Mouse (Mus musculus): ENCODE data around the gene 1700017B05Rik. TPM values are rescaled to one million over a fixed set of nuclear protein-coding genes. Genes with fewer than 3 reads are reported as not detected.

Gene 1700017B05Rik
- total and polyA plus RNA-seq, 3 experiments, result 20.1 to 169 (median 99.3) TPM

DNA sequence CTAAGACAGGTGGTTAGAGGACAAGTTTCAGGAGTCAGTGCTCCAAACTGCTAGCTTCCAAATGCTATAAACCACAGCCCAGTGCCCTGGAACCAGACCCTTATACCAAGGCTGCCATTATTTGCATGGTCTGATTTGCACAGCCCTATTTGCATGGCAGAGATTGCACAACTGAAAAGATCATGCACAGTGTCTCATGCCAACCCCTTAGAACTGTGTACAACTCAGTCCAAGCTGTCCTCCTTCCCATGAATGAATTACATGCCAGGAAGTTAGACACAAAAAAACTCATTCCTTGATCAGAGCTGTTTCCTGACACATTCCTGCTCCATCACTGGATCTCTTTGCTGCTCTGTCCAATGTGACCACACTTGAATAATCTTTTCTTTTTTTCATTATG is 39.1 kb downstream of the 1700017B05Rik start:
- H3K9me3 ChIP-seq (replicated peaks), result peaks cover 6% of the 10 kb centered on the region
- no peak overlapping the region for H3K4me3 ChIP-seq (ENCODE audit: low read depth, low read length)
- TF ChIP-seq POLR2AphosphoS5 (IDR thresholded peaks at IDR 0.05; ENCODE audit: insufficient replicate concordance, low read depth, low read length) (no peak), CTCF (IDR thresholded peaks at IDR 0.05; ENCODE audit: low read depth, low read length) (no peak), GATA1 (IDR thresholded peaks at IDR 0.05; ENCODE audit: borderline replicate concordance, low read length) (no peak), TAL1 (conservative IDR thresholded peaks at IDR 0.05; ENCODE audit: low read depth, low read length) (no peak), GATA2 (IDR thresholded peaks at IDR 0.05; ENCODE audit: borderline replicate concordance, low read depth, low read length) (no peak)
- no peaks in the 10 kb centered on the region for H3K36me3 ChIP-seq (replicated peaks)
- H3K27me3 ChIP-seq (ENCODE audit: insufficient read depth, low read length), result no peaks in the 10 kb centered on the region
- DNase-seq (ENCODE audit: low spot score), result no peak
- H3K4me1 ChIP-seq (ENCODE audit: insufficient read depth, low read depth, low read length), result peaks cover 41% of the 10 kb centered on the region
- no peak for ATAC-seq (ENCODE audit: extremely low read depth, insufficient number of reproducible peaks, low FRiP score, poor library complexity, severe bottlenecking)

- DNase-seq (ENCODE audit: low spot score) (peak; percentile 27), ATAC-seq (ENCODE audit: extremely low read depth, insufficient number of reproducible peaks, low FRiP score, poor library complexity, severe bottlenecking) (no peak)
Observed at GRCm38 (mm10) chr9:57220356-57220755, 42.1 kb downstream of the 1700017B05Rik start.

DNA sequence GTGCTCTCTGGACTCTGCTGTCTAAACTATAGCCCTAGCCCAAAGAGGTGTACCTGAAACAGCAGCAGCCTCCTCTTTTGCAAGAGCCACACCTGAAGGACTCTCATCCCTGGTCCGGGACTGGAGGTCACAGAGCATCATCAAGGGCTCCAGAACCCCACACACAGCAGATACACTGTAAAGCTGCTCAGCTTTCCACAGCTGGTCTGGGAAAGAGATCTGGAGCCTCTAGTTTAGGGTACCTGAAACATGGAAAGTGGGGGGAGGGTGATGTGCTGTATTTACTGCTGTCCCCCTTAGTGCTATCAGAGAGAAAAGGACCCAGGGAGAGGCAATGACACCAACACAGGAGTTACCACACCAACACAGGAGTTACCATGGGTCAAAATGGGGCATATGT is 42.9 kb downstream of the 1700017B05Rik start:
- DNase-seq (ENCODE audit: low spot score) (no peak), ATAC-seq (ENCODE audit: extremely low read depth, insufficient number of reproducible peaks, low FRiP score, poor library complexity, severe bottlenecking) (no peak)
- H3K4me1 ChIP-seq (ENCODE audit: insufficient read depth, low read depth, low read length), result peaks cover 31% of the 10 kb centered on the region
- H3K9me3 ChIP-seq (replicated peaks), result peaks cover 6% of the 10 kb centered on the region
- H3K4me3 ChIP-seq (ENCODE audit: low read depth, low read length), result no peak overlapping the region
- no peaks in the 10 kb centered on the region for H3K36me3 ChIP-seq (replicated peaks)
- H3K27me3 ChIP-seq (ENCODE audit: insufficient read depth, low read length), result no peaks in the 10 kb centered on the region
- TF ChIP-seq GATA1 (IDR thresholded peaks at IDR 0.05; ENCODE audit: borderline replicate concordance, low read length) (no peak), CTCF (IDR thresholded peaks at IDR 0.05; ENCODE audit: low read depth, low read length) (no peak), TAL1 (conservative IDR thresholded peaks at IDR 0.05; ENCODE audit: low read depth, low read length) (no peak)

More at GRCm38 (mm10) chr9:57220356-57220755, 42.1 kb downstream of the 1700017B05Rik start:
- no peaks in the 10 kb centered on the region for H3K27me3 ChIP-seq (ENCODE audit: insufficient read depth, low read length)
- H3K4me3 ChIP-seq (ENCODE audit: low read depth, low read length), result no peak overlapping the region
- TF ChIP-seq CTCF (IDR thresholded peaks at IDR 0.05; ENCODE audit: low read depth, low read length) (peak; percentile 46), POLR2AphosphoS5 (IDR thresholded peaks at IDR 0.05; ENCODE audit: insufficient replicate concordance, low read depth, low read length) (no peak)
- H3K36me3 ChIP-seq (replicated peaks), result no peaks in the 10 kb centered on the region
- H3K9me3 ChIP-seq (replicated peaks), result peaks cover 6% of the 10 kb centered on the region
- peaks cover 34% of the 10 kb centered on the region for H3K4me1 ChIP-seq (ENCODE audit: insufficient read depth, low read depth, low read length)

DNA sequence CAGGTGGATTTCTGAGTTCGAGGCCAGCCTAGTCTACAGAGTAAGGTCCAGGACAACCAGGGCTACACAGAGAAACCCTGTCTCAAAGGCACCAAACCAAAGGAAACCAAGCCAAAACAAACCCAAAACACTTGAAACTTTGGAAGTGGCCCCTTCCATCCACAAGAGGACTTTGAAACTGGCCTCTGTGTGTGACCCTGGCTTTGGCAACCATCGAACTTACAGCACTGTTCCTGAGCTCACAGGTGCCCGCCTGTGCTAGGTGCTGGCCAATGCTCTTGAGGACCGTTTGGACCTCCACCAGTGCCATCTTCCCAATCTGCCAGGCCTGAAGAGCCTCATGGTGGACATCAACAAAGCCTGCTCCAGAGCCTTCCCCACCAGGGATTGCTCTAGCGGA is 43.6 kb downstream of the 1700017B05Rik start:
- no peaks in the 10 kb centered on the region for H3K27me3 ChIP-seq (ENCODE audit: insufficient read depth, low read length)
- peaks cover 6% of the 10 kb centered on the region for H3K9me3 ChIP-seq (replicated peaks)
- ATAC-seq (ENCODE audit: extremely low read depth, insufficient number of reproducible peaks, low FRiP score, poor library complexity, severe bottlenecking) (no peak), DNase-seq (ENCODE audit: low spot score) (no peak)
- H3K4me1 ChIP-seq (ENCODE audit: insufficient read depth, low read depth, low read length), result peaks cover 35% of the 10 kb centered on the region
- H3K36me3 ChIP-seq (replicated peaks), result no peaks in the 10 kb centered on the region
- TF ChIP-seq GATA2 (IDR thresholded peaks at IDR 0.05; ENCODE audit: borderline replicate concordance, low read depth, low read length), result no peak
- no peak for TF ChIP-seq CTCF (IDR thresholded peaks at IDR 0.05; ENCODE audit: low read depth, low read length)
- no peak for TF ChIP-seq GATA1 (IDR thresholded peaks at IDR 0.05; ENCODE audit: borderline replicate concordance, low read length)
- TF ChIP-seq TAL1 (conservative IDR thresholded peaks at IDR 0.05; ENCODE audit: low read depth, low read length), result no peak
- TF ChIP-seq POLR2AphosphoS5 (IDR thresholded peaks at IDR 0.05; ENCODE audit: insufficient replicate concordance, low read depth, low read length), result no peak
- H3K4me3 ChIP-seq (ENCODE audit: low read depth, low read length), result no peak overlapping the region

DNA sequence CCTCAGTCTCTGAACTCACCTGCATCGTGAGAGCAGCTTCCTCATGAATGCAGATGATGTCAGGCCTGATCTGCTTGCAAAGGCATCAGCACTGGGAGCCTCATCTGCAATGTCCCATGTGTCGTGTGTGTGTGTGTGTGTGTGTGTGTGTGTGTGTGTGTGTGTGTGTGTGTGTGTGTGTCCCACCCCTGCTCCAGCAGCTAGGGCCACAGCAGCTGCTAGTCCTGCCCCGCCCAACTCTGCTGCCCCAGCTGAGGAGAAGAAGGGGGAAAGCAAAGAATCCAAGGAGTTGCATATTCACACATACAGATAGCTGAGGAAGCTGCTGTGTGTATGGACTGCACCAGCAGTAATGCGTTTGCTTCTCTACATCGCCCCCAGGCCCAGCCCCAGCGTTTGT is 45.2 kb downstream of the 1700017B05Rik start:
- ATAC-seq (ENCODE audit: extremely low read depth, insufficient number of reproducible peaks, low FRiP score, poor library complexity, severe bottlenecking) (no peak), DNase-seq (ENCODE audit: low spot score) (no peak)
- Histone ChIP-seq H3K27me3 (ENCODE audit: insufficient read depth, low read length) (no peaks in the 10 kb centered on the region), H3K9me3 (replicated peaks) (peaks cover 6% of the 10 kb centered on the region), H3K4me1 (ENCODE audit: insufficient read depth, low read depth, low read length) (peaks cover 41% of the 10 kb centered on the region), H3K36me3 (replicated peaks) (no peaks in the 10 kb centered on the region), H3K4me3 (ENCODE audit: low read depth, low read length) (no peak overlapping the region)
- TF ChIP-seq POLR2AphosphoS5 (IDR thresholded peaks at IDR 0.05; ENCODE audit: insufficient replicate concordance, low read depth, low read length) (no peak), GATA1 (IDR thresholded peaks at IDR 0.05; ENCODE audit: borderline replicate concordance, low read length) (no peak), GATA2 (IDR thresholded peaks at IDR 0.05; ENCODE audit: borderline replicate concordance, low read depth, low read length) (no peak), TAL1 (conservative IDR thresholded peaks at IDR 0.05; ENCODE audit: low read depth, low read length) (no peak)

DNA sequence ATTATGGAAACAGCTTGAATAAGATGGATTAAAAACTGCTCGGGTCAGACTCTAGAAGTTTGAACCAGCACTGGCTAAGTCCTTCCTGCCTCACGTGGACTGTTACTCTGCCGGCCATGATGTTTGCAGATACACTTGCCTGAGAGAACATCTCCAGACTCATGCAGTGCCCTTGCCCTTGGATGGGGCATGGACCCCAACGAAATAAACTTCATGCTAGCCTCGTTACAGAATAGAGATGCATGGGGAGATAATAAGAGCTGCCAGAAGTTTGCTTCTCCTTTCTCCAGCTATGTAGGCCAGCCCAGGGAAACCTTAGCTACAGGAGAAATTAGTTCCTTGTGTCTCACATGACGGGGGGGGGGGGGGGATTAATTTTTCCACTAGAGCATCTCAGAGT is 47.9 kb downstream of the 1700017B05Rik start:
- DNase-seq (ENCODE audit: low spot score), result no peak
- H3K4me1 ChIP-seq (ENCODE audit: insufficient read depth, low read depth, low read length), result peaks cover 33% of the 10 kb centered on the region
- ATAC-seq (ENCODE audit: extremely low read depth, insufficient number of reproducible peaks, low FRiP score, poor library complexity, severe bottlenecking), result no peak
- H3K36me3 ChIP-seq (replicated peaks), result no peaks in the 10 kb centered on the region
- no peak overlapping the region for H3K4me3 ChIP-seq (ENCODE audit: low read depth, low read length)
- no peaks in the 10 kb centered on the region for H3K27me3 ChIP-seq (ENCODE audit: insufficient read depth, low read length)
- no peaks in the 10 kb centered on the region for H3K9me3 ChIP-seq (replicated peaks)
- TF ChIP-seq TAL1 (conservative IDR thresholded peaks at IDR 0.05; ENCODE audit: low read depth, low read length) (no peak), GATA1 (IDR thresholded peaks at IDR 0.05; ENCODE audit: borderline replicate concordance, low read length) (no peak), CTCF (IDR thresholded peaks at IDR 0.05; ENCODE audit: low read depth, low read length) (no peak), POLR2AphosphoS5 (IDR thresholded peaks at IDR 0.05; ENCODE audit: insufficient replicate concordance, low read depth, low read length) (no peak), GATA2 (IDR thresholded peaks at IDR 0.05; ENCODE audit: borderline replicate concordance, low read depth, low read length) (no peak)
